Mouse (Mus musculus): Measurements from ENCODE around the gene D6Ertd527e. TPM values are rescaled to one million over a fixed set of nuclear protein-coding genes. Genes with fewer than 3 reads are reported as not detected.

The D6Ertd527e gene
- total RNA-seq, 2 experiments from 2014 or later, result not detected

GRCm38 (mm10) chr6:87103314-87103713 lies 1.2 kb upstream of the D6Ertd527e start:
- DNase-seq (ENCODE audit: low spot score in 2 of 2), result no peak

DNA sequence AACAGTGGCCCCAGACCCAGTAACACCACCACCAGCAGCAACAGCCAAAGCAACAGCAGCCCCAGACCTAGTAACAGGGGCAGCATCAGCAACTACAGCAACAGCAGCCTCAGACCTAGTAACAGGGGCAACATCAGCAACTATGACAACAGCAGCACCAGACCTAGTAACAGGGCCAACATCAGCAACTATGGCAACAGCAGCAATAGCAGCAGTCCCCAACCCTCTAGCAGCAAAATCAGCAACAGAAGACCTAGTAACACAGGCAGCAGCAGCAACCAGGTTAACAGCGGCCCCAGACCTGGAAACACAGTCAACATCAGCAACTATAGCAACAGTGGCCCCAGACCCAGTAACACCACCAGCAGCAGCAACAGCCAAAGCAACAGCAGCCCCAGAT lies 6.9 kb downstream of the D6Ertd527e start:
- DNase-seq (ENCODE audit: low spot score in 2 of 2), result no peak

- no peak for DNase-seq (ENCODE audit: low spot score in 2 of 2)
Observed at GRCm38 (mm10) chr6:87112125-87112524, 7.6 kb downstream of the D6Ertd527e start.

DNA sequence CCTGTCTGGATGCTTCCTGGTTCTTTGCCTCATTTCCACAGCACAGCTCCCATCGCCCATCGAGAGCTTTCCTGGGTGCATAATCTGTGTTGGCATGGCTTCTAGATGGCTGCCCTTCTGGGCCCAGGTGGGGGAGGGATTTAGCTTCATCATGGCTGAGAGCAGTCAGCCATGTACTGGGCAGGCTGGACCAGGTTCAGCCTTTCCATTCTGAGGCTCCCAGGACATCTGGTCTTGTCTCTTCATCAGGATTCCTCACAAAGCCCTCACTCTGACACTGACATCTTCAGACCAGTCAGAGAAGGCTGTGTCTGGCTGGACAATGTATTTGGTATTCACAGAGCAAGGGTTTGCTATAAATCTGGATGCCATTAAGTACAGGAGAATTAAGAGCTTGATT lies 11.4 kb downstream of the D6Ertd527e start:
- no peak for DNase-seq (ENCODE audit: low spot score in 2 of 2)

GRCm38 (mm10) chr6:87116596-87116995 lies 12.1 kb downstream of the D6Ertd527e start:
- no peak for DNase-seq (ENCODE audit: low spot score in 2 of 2)

- no peak for DNase-seq (ENCODE audit: low spot score in 2 of 2)
Observed at GRCm38 (mm10) chr6:87119066-87119837, 14.7 kb downstream of the D6Ertd527e start.

- DNase-seq (ENCODE audit: low spot score in 2 of 2), result no peak
Observed at GRCm38 (mm10) chr6:87119975-87120374, 15.4 kb downstream of the D6Ertd527e start.

- no peak for DNase-seq (ENCODE audit: low spot score in 2 of 2)
Observed at GRCm38 (mm10) chr6:87120661-87121060, 16.1 kb downstream of the D6Ertd527e start.

DNA sequence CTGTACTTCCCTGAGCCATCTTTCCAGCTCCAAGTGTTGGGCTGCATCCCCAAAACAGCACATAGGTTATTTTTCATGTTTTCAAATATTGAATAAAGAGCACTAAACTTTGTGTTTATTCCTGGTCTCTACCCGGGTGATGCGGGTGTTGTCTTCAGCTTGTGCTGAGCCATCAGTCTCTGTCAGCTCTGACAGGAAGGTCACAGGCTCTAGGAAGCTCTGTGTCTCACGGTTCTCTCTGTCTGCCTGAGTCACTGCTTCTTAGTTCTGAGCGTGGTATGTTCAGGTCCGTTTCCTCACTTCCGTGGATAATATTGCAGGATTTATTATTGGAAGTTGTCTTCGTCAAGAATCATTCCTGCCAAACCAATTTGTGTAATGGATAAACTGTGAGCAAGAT lies 17.4 kb downstream of the D6Ertd527e start:
- no peak for DNase-seq (ENCODE audit: low spot score in 2 of 2)

DNA sequence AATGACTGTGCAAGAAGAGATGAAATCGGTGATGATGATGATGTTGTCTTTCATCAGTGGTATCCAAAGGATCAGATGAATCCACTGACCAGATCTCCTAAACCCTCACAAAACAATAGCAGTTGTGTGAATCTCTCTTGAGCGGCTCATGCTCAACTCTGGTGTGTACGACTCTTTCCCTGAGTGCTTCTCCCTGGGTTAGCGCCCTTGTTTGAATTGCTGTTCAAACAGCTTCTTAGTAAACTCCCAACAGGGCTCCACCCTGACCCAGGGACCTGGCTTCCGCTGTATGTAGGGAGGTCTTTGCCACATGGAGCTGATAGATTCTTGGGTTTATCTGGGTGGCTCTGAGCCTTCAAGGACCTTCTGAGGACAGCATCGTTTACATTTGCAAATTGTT lies 18.9 kb downstream of the D6Ertd527e start:
- no peak for DNase-seq (ENCODE audit: low spot score in 2 of 2)

DNA sequence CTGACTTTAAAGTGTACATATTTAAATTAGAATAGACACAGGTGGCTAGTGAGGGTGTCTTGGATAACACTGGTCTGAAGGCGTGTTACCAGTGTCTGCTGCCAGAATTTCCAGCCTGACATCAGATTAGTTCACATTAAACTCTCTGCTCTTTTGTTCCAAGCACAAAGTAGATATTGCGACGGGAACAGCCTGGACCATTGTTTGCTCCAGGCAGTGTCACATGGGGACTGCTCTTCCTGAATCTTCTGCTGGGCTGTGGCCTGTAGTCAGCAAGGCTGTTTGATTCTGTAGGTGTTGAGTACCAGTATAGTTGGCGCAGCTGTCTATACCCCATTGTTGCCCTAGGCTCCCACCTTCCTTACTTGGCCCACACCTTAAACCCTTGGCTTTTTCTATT lies 19.4 kb downstream of the D6Ertd527e start:
- DNase-seq (ENCODE audit: low spot score in 2 of 2), result peak in 1 of 2 experiments; percentile 14

DNA sequence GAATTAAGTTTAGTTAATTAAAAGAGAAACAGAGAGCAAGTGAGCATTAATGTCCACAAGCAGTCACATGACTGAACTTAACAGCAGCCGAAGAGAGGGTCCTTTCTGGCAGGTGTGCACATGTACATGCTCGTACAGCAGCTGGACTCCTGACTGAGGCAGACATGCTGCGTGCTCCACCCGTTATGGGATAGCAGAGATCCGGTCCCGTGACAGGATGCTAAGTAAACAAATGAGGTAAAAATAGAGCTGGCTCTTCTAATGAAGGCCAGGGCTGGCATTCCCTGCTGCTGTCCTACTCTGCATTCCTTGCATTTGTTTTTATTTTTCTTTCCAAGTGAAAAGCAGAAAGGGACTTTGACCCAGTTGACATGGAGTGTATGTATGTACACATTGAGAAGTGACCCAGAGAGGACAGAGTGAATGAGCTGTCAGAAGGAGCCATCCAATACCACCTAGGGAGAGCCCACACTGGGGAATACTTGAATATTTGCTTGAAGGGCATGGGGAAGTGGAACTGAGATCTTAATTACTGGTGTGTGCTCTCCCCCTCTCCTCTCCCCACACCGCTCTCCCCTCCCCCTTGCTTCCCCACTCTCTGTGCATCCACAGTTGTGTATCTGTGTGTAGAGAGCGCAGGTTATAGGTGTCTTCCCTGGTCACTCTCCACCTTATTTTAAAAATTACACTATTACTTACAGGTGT lies 22.7 kb downstream of the D6Ertd527e start:
- no peak for DNase-seq (ENCODE audit: low spot score in 2 of 2)

DNA sequence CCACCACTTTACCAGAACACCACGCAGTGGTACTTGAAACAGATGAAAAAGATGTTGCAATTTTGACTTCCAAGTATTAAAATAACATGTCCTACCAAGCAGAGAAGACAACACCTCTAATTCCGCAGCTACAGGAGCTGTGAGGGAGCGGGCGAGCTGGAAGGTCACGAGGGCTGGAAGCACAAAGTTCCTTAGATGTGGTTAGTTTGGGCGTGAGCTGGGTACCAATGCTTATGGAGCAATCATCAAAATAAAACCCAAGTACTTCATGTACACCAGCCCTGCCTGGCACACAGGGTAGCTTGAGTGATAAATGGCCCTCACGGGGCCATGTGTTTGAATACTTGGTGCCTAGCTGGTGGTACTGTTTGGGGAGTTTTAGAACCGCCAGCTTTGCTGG lies 25.3 kb downstream of the D6Ertd527e start:
- no peak for DNase-seq (ENCODE audit: low spot score in 2 of 2)

DNA sequence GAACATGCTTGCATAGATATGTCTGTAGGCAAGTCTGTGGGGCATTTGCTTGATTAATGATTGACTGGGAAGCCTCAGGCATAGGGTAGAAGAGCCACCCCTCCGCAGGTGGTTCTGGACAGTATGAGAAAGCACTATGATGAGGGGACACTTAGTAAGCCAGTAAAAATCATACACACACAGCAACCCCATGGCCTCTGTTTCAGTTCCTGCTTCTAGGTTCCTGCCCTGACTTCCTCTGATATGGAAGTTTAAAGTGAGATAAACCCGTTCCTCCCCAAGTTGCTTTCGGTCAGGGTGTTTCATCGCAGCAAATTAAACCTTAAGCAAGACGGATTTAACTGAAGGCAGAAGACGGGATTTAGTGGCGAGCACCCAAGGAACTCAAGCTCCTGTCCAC lies 26.1 kb downstream of the D6Ertd527e start:
- DNase-seq (ENCODE audit: low spot score in 2 of 2), result no peak

DNA sequence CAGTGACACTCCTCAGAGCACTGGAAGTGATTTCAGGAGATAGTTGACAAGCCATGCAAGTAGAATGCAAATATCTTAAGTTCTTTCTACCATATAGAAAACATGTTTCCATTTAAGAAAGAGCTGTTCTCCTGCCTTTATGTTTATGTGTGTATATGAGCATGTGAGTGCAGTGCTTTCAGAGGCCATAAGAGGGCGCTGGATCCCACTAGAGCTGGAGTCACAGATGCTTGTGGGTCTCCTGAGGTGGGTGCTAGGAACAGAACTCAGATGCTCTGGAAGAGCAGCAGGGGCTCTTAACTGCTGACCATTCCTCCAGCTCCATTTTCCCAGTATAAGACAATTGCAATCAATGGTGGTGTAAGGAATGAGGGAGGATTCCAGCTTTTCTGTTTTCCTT lies 26.5 kb downstream of the D6Ertd527e start:
- DNase-seq (ENCODE audit: low spot score in 2 of 2), result no peak

DNA sequence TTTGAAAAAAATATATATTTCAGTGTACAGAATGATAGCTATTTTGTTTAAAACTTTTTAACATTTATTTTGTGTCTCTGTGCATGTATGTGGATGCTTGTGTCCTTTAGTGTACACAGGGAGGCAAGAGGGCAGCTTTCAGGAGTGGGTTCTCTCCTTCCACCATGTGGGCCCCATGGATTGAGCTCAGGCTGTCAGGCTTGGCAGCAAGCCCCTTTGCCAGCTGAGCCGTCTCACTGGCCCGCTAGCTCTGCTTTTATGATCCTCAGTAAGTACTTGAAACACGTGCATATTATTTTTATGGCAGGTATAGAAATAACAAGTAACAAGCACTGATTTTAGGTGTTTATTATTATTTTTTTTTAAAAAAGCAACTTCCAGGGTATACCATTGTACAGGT lies 29.0 kb downstream of the D6Ertd527e start:
- DNase-seq (ENCODE audit: low spot score in 2 of 2), result no peak

DNA sequence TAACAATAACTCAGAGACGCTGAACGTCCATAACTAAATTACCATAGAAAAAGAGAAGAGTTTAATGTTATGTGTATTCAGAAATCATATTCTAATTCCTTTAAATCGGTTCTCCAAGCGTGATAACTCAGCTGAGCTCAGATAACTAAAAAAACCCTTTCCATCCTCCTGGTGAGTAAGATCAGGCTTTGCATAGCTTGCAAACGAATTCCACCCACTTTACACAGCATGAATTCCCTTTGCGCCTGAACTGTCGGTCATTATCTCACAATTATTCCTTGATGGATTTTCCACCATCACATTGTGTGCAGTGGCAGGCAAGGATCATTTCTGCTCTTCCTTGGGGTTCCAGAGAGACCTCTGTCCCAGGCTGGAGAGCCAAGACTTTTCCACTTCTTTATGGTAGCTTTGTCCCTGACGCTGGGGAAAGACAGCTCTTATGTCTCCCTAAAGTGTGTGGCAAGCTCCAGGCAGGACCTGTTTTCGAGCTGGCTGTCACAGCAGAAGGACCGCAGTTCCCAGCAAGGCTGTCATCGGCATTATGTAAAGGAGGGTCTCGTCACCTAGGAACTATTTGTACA lies 29.5 kb downstream of the D6Ertd527e start:
- DNase-seq (ENCODE audit: low spot score in 2 of 2), result peak in 1 of 2 experiments; percentile 15

GRCm38 (mm10) chr6:87138479-87138878 lies 33.9 kb downstream of the D6Ertd527e start:
- DNase-seq (ENCODE audit: low spot score in 2 of 2), result no peak

DNA sequence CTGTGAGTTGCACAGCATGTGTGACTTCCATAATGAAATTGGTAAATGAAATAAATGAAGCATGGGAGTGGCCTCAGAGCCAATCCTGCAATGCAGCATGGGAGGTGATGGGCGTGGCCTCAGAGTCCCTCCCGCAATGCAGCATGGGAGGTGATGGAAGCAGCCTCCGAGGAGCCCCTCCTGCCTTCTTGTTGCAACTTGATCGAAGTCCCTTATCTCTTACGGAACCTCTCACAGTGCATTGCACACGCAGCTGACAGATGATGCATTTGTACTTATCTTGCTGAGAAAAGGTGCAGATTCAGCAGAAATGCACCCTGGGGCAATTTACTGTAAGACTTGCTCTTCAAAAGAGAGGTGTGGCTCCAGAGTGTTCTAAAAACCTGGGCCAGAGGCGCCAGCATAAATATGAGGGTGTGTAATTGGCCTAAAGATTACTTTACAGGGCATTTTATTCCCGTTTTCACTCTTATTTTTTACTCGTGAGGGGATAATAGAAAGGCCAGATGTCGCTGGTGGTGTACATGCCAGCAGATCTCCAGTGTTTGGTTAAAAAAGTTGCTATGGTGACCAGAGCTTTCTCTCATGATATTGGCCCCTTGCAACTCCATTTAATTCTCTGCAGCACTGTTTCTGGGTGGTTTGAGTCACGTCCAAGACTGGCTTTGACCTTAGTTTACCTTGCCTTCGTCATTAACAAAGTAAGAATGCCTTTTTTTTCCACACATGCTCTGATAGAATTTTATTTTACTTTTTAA lies 35.4 kb downstream of the D6Ertd527e start:
- DNase-seq (ENCODE audit: low spot score in 2 of 2), result peak in 1 of 2 experiments; percentile 48

DNA sequence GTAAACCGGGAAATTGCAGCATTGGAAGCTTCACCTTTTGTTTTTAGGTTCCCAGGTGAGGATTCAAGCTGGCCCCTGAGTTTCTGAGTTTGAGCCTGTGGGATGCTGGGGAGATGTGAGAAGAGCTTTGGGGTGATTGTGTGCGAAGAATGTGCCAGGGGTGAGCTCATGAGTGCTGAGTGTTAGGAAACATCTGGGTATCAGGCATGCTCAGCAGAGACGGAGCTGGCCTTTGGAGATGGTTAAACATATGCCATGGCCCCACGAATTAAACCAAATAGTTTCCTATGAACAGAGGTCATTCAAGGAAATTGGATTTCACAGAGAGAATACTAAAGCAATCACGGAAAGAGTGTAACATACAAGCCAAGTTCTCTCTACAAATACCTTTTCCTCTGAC lies 37.7 kb downstream of the D6Ertd527e start:
- DNase-seq (ENCODE audit: low spot score in 2 of 2), result no peak

GRCm38 (mm10) chr6:87143594-87143993 lies 39.0 kb downstream of the D6Ertd527e start:
- no peak for DNase-seq (ENCODE audit: low spot score in 2 of 2)

- DNase-seq (ENCODE audit: low spot score in 2 of 2), result no peak
Observed at GRCm38 (mm10) chr6:87147921-87148320, 43.4 kb downstream of the D6Ertd527e start.
